Mouse (Mus musculus): ENCODE data around the gene Ccdc88b. TPM values are rescaled to one million over a fixed set of nuclear protein-coding genes. Genes with fewer than 3 reads are reported as not detected.

Ccdc88b gene
- total and polyA plus RNA-seq, 3 experiments: 1.9 to 3.2 (median 2.1) TPM

GRCm38 (mm10) chr19:6829870-6830555 lies 28.0 kb downstream of the Ccdc88b start:
- DNase-seq: no peak

DNA sequence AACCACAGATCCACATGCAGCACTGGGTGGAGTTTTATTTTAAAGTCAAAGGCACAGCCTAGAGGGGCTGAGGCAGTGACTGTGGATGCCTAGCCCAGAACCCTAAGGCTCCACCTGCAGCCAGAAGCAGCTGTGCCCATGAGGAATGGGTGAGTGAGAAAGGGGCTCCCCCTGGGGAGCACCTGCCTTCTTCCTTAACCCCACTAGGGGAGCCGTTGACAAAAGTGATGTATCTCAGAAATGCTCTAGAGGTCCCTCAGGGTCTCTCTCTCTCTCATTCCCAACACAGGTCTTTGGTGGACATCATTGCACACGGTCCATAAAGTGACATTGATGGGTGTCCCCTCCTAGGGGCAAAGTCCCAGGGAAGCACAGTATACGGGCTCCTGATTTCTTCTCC lies 28.9 kb downstream of the Ccdc88b start:
- DNase-seq: no peak

- no peak for DNase-seq
Measured at GRCm38 (mm10) chr19:6826601-6827000, 31.4 kb downstream of the Ccdc88b start.

GRCm38 (mm10) chr19:6825384-6825783 lies 32.6 kb downstream of the Ccdc88b start:
- DNase-seq: no peak

GRCm38 (mm10) chr19:6820538-6821195 lies 37.3 kb downstream of the Ccdc88b start:
- DNase-seq: no peak

DNA sequence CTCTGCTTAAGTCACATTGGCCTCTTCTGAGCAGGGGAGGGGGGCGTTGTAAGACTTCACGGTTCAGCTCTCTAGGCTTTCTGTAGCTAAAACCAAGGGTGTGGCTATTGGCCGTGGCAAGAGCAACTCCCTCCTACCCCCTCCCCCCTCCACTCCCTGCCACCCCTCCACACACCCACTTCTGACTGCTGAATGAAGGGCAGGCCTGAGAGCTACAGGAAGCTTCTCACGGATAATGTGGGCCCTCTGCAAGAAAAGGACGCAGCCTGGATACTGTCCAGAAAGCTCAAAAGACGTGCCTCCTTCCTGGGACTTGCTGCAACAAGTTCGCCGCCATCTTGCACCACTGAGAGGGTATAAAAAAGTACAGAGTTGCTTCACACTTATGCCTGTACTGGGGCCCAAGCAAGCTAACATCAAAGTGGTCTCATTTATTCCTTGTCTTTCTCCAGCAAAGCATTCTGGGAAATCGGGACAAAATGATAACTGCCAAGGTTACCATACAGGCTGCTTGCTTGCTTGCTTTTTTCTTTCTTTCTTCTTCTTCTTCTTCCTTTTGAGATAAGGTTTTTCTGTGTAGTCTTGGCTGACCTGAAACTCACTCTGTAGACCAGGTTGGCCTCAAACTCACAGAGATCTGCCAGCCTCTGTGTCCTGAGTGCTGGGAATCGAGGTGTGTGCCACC lies 38.7 kb downstream of the Ccdc88b start:
- DNase-seq: no peak

GRCm38 (mm10) chr19:6814958-6815357 lies 43.1 kb downstream of the Ccdc88b start:
- no peak for DNase-seq

DNA sequence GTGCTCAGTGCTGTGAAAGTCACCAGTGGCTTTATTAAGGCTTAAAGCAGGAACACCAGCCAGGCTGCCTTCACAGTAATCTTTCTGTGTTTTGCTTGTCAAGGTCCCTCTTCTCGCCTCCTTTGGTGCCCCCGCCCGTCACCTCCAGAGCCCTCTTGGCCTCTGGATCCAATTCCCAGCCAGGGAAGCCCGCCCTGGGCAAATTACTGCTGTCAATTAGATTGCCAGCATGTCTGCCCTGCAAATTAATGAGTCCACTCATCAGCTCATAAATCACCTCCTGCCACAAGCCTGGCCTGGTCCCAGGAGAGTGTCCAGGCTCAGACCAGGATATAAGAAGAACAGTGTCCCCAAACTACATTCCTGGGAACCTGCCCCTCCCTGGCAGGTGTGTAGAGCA lies 43.6 kb downstream of the Ccdc88b start:
- DNase-seq: no peak

Small RNA genes within 50 kb of the gene (microRNA-seq; reads per million reads assigned to microRNA genes)
- 0 reads per million in 2 experiments for gene Mir5046

Other genes with a start within 250 kb of the Ccdc88b start
- gene Rps6ka4, start 17.6 kb downstream of the Ccdc88b start, total RNA-seq (2021): 10 to 100 TPM; 18.1 to 32.3 TPM
- gene Rps6ka4, start 17.6 kb downstream of the Ccdc88b start, polyA plus RNA-seq (2012; rRNA removed): 48.2 and 49.8 TPM in 2 replicates
- 100 to 1,000 TPM; 103 to 118 TPM for gene Trmt112, start 51.5 kb upstream of the Ccdc88b start, total RNA-seq (2021)
- 197 and 206 TPM in 2 replicates for gene Trmt112, start 51.5 kb upstream of the Ccdc88b start, polyA plus RNA-seq (2012; rRNA removed)
- gene Prdx5, start 51.9 kb upstream of the Ccdc88b start, total RNA-seq (2021): 100 to 1,000 TPM; 297 to 298 TPM
- gene Prdx5, start 51.9 kb upstream of the Ccdc88b start, polyA plus RNA-seq (2012; rRNA removed): 90.2 and 91.2 TPM in 2 replicates
- gene Esrra, start 63.6 kb upstream of the Ccdc88b start, total RNA-seq (2021): 10 to 100 TPM; 29.3 to 62.8 TPM
- 67.6 and 87.7 TPM in 2 replicates for gene Esrra, start 63.6 kb upstream of the Ccdc88b start, polyA plus RNA-seq (2012; rRNA removed)
- under 1 TPM in 1 of 2 experiments, not detected in 1; 0.58 TPM for gene Catsperz, start 67.2 kb upstream of the Ccdc88b start, total RNA-seq (2021)
- gene Catsperz, start 67.2 kb upstream of the Ccdc88b start, polyA plus RNA-seq (2012; rRNA removed): not detected in 2 replicates
- under 1 TPM in 1 of 2 experiments, not detected in 1; 0.31 TPM for gene Kcnk4, start 76.3 kb upstream of the Ccdc88b start, total RNA-seq (2021)
- gene Kcnk4, start 76.3 kb upstream of the Ccdc88b start, polyA plus RNA-seq (2012; rRNA removed): 0.06 TPM in 1 of 2 replicates, not detected in the other
- gene Bad, start 83.7 kb upstream of the Ccdc88b start, total RNA-seq (2021): 10 to 100 TPM; 44.7 to 58.7 TPM
- gene Bad, start 83.7 kb upstream of the Ccdc88b start, polyA plus RNA-seq (2012; rRNA removed): 91.2 and 102 TPM in 2 replicates
- 10 to 100 TPM; 47.9 to 51.5 TPM for gene Gpr137, start 84.3 kb upstream of the Ccdc88b start, total RNA-seq (2021)
- 202 and 223 TPM in 2 replicates for gene Gpr137, start 84.3 kb upstream of the Ccdc88b start, polyA plus RNA-seq (2012; rRNA removed)
- gene Ppp1r14b, start 116.8 kb upstream of the Ccdc88b start, total RNA-seq (2021): 100 to 1,000 TPM; 123 to 288 TPM
- gene Ppp1r14b, start 116.8 kb upstream of the Ccdc88b start, polyA plus RNA-seq (2012; rRNA removed): 156 and 181 TPM in 2 replicates
- gene Plcb3, start 118.3 kb upstream of the Ccdc88b start, total RNA-seq (2021): 10 to 100 TPM; 34.1 to 47.8 TPM
- 69.1 and 87.1 TPM in 2 replicates for gene Plcb3, start 118.3 kb upstream of the Ccdc88b start, polyA plus RNA-seq (2012; rRNA removed)
- 100 to 1,000 TPM; 110 to 119 TPM for gene Fkbp2, start 122.3 kb upstream of the Ccdc88b start, total RNA-seq (2021)
- 31.3 and 35.4 TPM in 2 replicates for gene Fkbp2, start 122.3 kb upstream of the Ccdc88b start, polyA plus RNA-seq (2012; rRNA removed)
- gene Vegfb, start 129.4 kb upstream of the Ccdc88b start, total RNA-seq (2021): 100 to 1,000 TPM; 109 to 131 TPM
- gene Vegfb, start 129.4 kb upstream of the Ccdc88b start, polyA plus RNA-seq (2012; rRNA removed): 149 and 263 TPM in 2 replicates
- 10 to 100 TPM; 42.6 to 50.7 TPM for gene Dnajc4, start 134.4 kb upstream of the Ccdc88b start, total RNA-seq (2021)
- gene Dnajc4, start 134.4 kb upstream of the Ccdc88b start, polyA plus RNA-seq (2012; rRNA removed): 43.0 and 47.5 TPM in 2 replicates
- 10 to 100 TPM; 28.3 to 40.7 TPM for gene Nudt22, start 137.9 kb upstream of the Ccdc88b start, total RNA-seq (2021)
- 122 and 130 TPM in 2 replicates for gene Nudt22, start 137.9 kb upstream of the Ccdc88b start, polyA plus RNA-seq (2012; rRNA removed)
- gene Trpt1, start 137.9 kb upstream of the Ccdc88b start, total RNA-seq (2021): 10 to 100 TPM; 11.5 to 16.3 TPM
- 18.1 and 20.3 TPM in 2 replicates for gene Trpt1, start 137.9 kb upstream of the Ccdc88b start, polyA plus RNA-seq (2012; rRNA removed)
- 1 to 10 TPM; 6.7 to 7.1 TPM for gene Fermt3, start 161.3 kb upstream of the Ccdc88b start, total RNA-seq (2021)
- gene Fermt3, start 161.3 kb upstream of the Ccdc88b start, polyA plus RNA-seq (2012; rRNA removed): 10.4 and 10.8 TPM in 2 replicates
- gene Stip1, start 181.8 kb upstream of the Ccdc88b start, total RNA-seq (2021): 100 to 1,000 TPM; 175 to 323 TPM
- gene Stip1, start 181.8 kb upstream of the Ccdc88b start, polyA plus RNA-seq (2012; rRNA removed): 22.8 and 43.0 TPM in 2 replicates
- gene Macrod1, start 198.6 kb upstream of the Ccdc88b start, total RNA-seq (2021): 10 to 100 TPM; 56.4 to 65.1 TPM
- 134 and 138 TPM in 2 replicates for gene Macrod1, start 198.6 kb upstream of the Ccdc88b start, polyA plus RNA-seq (2012; rRNA removed)
- gene Flrt1, start 247.5 kb upstream of the Ccdc88b start, total RNA-seq (2021): 1 to 10 TPM; 2.1 to 9.2 TPM
- gene Flrt1, start 247.5 kb upstream of the Ccdc88b start, polyA plus RNA-seq (2012; rRNA removed): 0.79 and 2.9 TPM in 2 replicates

All from adrenal gland, adult 2 months (tissue).